Mouse (Mus musculus): ENCODE results near the gene Eif3l.
A peak's percentile ranks its signal among the peaks of the same experiment; 100 is the strongest.

The Eif3l gene

DNA sequence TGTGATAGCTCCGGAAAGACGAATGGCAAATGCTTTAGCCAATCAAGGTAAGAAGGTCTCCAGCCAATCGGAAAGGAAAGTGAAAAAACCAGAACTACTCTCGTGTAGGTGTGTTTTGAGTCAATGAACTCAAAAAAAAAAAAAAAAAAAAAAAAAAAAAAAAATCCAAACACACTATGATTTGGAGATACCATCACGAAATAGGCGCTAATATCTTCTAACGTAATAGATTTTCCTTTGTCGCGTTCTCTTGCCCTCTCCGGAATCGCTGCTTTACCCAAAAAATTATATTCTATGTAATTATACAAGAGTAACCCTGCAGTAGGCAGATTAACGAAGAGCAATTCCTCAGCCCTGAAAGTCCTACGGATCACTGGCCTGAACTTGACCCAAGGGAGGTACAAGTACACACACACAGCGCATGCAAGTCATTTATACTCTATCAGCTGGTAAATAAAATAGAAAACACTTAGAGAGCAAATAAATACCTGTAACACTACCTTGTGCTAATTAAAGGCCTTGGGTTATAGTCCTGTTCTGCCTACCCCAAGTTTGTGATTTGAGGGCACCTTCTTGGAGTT lies 11.7 kb upstream of the Eif3l start:
- no peak for DNase-seq (ENCODE audit: low read depth, low spot score)
- H3K27me3 ChIP-seq (ENCODE audit: control insufficient read depth, insufficient read depth, low read length, poor library complexity, severe bottlenecking): no peaks in the 10 kb centered on the region
- no peaks in the 10 kb centered on the region for H3K36me3 ChIP-seq (ENCODE audit: control insufficient read depth, insufficient read depth, low read length, poor library complexity, severe bottlenecking)

DNA sequence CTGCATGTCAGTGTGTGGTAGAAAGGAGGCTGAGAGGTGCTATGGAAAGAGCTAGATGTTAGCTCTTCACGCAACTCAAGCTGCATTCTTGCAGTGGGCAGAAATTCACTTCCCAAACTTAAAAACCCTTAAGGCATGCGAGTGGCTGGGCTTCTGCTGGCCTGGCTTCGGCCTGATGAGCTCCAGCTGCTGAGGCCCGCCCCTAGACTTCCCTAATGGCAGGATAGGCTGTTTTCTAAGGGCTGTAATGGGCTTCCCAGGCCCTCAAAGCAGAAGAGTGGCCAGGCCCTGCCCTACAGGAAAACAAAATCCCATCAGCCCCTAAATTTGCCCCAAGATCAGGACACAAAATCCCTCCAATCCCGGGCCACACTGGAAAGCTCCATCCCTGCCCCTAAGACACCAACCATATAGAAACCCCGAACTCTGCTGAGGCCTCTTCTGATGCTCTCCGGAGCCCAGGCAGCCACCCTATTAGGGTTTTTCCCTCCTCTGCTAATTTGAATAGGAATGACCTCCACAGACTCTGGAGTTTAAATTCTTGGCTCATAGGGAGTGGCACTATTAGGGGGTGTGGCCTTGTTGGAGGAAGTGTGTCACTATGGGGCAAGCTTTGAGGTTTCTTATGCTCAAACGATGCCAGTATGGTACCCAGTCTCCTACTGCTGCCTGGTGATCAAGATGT lies 9.8 kb upstream of the Eif3l start:
- DNase-seq (ENCODE audit: low read depth, low spot score): no peak
- H3K27me3 ChIP-seq (ENCODE audit: control insufficient read depth, insufficient read depth, low read length, poor library complexity, severe bottlenecking): no peaks in the 10 kb centered on the region
- no peaks in the 10 kb centered on the region for H3K36me3 ChIP-seq (ENCODE audit: control insufficient read depth, insufficient read depth, low read length, poor library complexity, severe bottlenecking)

- DNase-seq (ENCODE audit: low read depth, low spot score): no peak
- no peaks in the 10 kb centered on the region for H3K27me3 ChIP-seq (ENCODE audit: control insufficient read depth, insufficient read depth, low read length, poor library complexity, severe bottlenecking)
- no peaks in the 10 kb centered on the region for H3K36me3 ChIP-seq (ENCODE audit: control insufficient read depth, insufficient read depth, low read length, poor library complexity, severe bottlenecking)
Measured at GRCm38 (mm10) chr15:79066276-79066675, 8.7 kb upstream of the Eif3l start.

DNA sequence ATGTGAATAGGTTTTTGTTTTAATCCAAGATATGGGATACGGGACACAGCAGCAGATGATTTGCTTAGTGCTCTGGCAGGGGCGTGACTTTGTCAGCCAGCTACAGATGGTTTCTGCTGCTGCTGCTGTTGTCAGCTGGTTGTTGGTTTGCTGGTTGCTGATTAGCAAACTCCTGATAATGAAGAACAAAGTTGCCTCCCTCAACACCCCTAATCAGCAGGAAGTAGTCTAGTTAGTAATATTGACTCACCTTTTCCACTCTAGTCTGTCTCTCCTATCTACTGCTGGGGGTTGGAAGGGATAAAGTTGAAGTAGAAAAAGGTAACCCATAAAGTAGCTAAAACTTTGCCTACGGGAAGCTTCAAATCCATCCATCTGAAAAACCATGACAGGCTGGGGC lies 7.3 kb upstream of the Eif3l start:
- H3K27me3 ChIP-seq (ENCODE audit: control insufficient read depth, insufficient read depth, low read length, poor library complexity, severe bottlenecking): no peaks in the 10 kb centered on the region
- no peak for DNase-seq (ENCODE audit: low read depth, low spot score)
- H3K36me3 ChIP-seq (ENCODE audit: control insufficient read depth, insufficient read depth, low read length, poor library complexity, severe bottlenecking): no peaks in the 10 kb centered on the region

- no peaks in the 10 kb centered on the region for H3K27me3 ChIP-seq (ENCODE audit: control insufficient read depth, insufficient read depth, low read length, poor library complexity, severe bottlenecking)
- H3K36me3 ChIP-seq (ENCODE audit: control insufficient read depth, insufficient read depth, low read length, poor library complexity, severe bottlenecking): no peaks in the 10 kb centered on the region
- no peak for DNase-seq (ENCODE audit: low read depth, low spot score)
Measured at GRCm38 (mm10) chr15:79068416-79068815, 6.6 kb upstream of the Eif3l start.

DNA sequence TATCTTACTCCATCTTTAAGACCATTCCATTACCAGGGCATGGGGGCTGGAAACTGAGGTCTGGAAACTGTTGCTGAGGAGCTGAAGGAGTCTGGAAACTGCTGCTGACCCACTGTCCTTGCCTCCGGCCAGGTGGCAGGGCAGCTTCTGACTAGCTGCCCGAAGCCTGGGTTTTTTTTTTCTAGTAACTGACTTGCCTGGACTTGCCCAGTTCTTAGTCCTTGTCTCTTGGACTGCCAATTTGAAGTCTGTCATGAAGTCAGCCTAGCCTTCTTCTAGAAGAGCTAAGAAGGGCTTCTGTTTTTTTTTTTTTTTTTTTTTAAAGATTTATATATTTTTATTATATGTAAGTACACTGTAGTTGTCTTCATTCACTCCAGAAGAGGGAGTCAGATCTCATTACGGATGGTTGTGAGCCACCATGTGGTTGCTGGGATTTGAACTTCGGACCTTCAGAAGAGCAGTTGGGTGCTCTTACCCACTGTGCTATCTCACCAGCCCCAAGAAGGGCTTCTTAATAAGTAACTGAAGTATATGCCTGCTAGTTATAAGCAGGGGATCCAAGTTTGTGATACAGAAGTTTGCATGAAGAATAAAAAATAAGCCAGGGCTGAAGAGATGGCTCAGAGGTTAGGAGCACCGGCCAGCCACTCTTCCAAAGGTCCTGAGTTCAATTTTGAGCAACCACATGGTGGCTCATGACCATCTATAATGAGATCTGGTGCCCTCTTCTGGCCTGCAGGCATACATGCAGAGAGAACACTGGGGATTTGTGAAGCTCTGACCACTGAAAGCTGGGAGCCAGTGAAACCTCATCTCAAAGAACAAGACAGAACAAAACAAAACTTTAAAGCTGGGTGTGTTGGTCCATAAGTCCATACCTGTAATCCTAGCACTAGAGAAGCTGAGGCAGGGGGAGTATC lies 3.6 kb upstream of the Eif3l start:
- H3K27me3 ChIP-seq (ENCODE audit: control insufficient read depth, insufficient read depth, low read length, poor library complexity, severe bottlenecking): no peaks in the 10 kb centered on the region
- peak; percentile 60 for DNase-seq (ENCODE audit: low read depth, low spot score)
- no peaks in the 10 kb centered on the region for H3K36me3 ChIP-seq (ENCODE audit: control insufficient read depth, insufficient read depth, low read length, poor library complexity, severe bottlenecking)

DNA sequence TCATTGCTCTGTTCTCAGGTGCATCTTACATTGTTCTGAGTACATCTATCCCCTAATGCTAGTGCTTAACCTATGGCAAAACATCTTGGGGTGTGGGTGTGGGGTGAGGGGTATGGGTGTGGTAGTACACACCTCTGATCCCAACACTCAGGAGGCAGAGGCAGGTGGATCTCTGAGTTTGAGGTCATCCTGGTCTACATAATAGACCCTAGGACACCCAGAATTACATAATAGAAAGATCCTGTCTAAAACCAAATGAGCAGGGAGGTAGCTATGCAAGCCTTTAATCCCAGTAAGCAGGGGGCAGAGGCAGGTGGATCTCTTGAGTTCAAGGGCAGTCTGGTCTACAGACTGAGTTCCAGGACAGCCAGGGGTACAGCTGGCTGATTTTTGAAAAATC lies 1.2 kb upstream of the Eif3l start:
- DNase-seq (ENCODE audit: low read depth, low spot score): no peak
- H3K27me3 ChIP-seq (ENCODE audit: control insufficient read depth, insufficient read depth, low read length, poor library complexity, severe bottlenecking): no peaks in the 10 kb centered on the region
- peaks cover 3% of the 10 kb centered on the region; the same call in 1 of the 2 replicates for H3K36me3 ChIP-seq (ENCODE audit: control insufficient read depth, insufficient read depth, low read length, poor library complexity, severe bottlenecking)

GRCm38 (mm10) chr15:79074446-79074845 lies 533 bp upstream of the Eif3l start:
- Histone ChIP-seq H3K27me3 (ENCODE audit: control insufficient read depth, insufficient read depth, low read length, poor library complexity, severe bottlenecking) (no peaks in the 10 kb centered on the region), H3K36me3 (ENCODE audit: control insufficient read depth, insufficient read depth, low read length, poor library complexity, severe bottlenecking) (peaks cover 5% of the 10 kb centered on the region)
- no peak for DNase-seq (ENCODE audit: low read depth, low spot score)

GRCm38 (mm10) chr15:79075658-79076365 lies 833 bp downstream of the Eif3l start:
- no peaks in the 10 kb centered on the region for H3K27me3 ChIP-seq (ENCODE audit: control insufficient read depth, insufficient read depth, low read length, poor library complexity, severe bottlenecking)
- peaks cover 10% of the 10 kb centered on the region for H3K36me3 ChIP-seq (ENCODE audit: control insufficient read depth, insufficient read depth, low read length, poor library complexity, severe bottlenecking)
- DNase-seq (ENCODE audit: low read depth, low spot score): no peak

DNA sequence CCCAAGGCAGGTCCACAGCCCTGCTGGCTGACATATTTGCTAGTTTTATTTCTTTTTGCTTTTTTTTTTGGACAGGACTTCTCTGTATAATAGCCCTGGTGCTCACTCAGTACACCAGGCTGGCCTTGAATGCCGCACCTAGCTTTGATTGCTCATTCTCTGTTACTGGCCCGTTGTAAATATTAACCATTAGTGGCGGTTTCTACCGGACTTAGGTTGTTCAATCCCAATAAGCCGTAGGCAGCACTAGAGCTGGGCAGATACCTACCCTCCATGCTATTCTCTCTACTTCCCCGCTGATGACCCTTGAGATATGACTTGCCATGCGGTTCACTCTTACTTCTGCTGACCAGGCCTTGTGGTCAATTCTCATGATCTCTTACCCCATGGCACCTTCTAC lies 4.6 kb downstream of the Eif3l start:
- no peaks in the 10 kb centered on the region for H3K27me3 ChIP-seq (ENCODE audit: control insufficient read depth, insufficient read depth, low read length, poor library complexity, severe bottlenecking)
- DNase-seq (ENCODE audit: low read depth, low spot score): no peak
- H3K36me3 ChIP-seq (ENCODE audit: control insufficient read depth, insufficient read depth, low read length, poor library complexity, severe bottlenecking): peaks cover 23% of the 10 kb centered on the region

DNA sequence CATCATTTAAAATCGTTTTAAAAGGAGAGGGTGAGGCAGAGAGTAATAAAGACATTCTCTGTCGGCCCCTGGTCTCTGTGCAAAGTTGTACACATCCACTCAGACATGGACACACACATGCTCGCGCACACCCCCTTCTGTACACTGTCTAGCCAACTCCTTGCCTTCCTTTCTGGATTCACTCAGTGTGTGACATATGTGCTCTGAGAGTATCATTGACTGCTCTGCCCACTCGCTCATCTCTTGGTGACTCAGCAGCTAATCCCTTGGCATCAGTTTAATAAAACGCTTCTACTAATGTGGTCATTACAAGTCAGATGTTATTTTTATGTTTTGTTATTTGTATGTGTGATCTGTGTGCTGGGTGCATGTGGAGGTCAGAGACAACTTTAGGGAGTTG lies 17.3 kb downstream of the Eif3l start:
- peaks cover 2% of the 10 kb centered on the region; the same call in 1 of the 2 replicates for H3K27me3 ChIP-seq (ENCODE audit: control insufficient read depth, insufficient read depth, low read length, poor library complexity, severe bottlenecking)
- peaks cover 14% of the 10 kb centered on the region for H3K36me3 ChIP-seq (ENCODE audit: control insufficient read depth, insufficient read depth, low read length, poor library complexity, severe bottlenecking)
- DNase-seq (ENCODE audit: low read depth, low spot score): no peak

DNA sequence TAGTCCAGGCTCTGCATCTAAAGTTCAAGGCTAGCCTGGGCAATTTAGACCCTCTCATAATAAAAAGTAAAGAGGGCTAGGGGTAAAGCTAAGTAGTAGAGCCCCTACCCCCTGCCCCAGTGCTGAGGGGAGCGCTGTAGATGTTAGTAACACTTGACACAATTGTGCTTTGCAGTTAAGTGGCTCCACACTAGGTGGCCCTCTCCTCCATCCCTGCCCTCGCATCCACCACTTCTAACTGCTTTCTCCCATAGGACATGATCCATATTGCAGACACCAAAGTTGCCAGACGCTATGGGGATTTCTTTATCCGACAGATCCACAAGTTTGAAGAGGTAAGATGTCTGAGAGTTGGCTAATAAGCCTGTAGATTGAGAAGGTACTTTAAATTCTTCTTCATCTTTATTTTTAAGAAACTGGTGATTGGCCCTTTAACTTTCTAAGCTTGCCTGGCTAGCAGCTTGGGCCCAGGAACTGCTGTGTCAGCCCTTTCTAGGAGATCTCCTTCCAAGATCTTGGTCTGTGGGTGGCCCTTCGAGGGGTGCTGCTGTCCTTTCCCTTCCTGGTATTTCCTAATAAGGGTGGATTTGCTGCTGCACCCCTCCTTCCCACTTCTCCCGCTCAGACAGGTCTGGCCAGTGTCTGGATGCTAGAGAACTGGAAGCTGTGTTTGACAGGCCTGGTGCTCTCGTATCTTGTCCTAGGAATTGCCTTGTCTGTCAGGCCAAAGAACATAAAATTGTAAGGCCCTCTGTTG lies 18.3 kb downstream of the Eif3l start:
- H3K36me3 ChIP-seq (ENCODE audit: control insufficient read depth, insufficient read depth, low read length, poor library complexity, severe bottlenecking): peaks cover 14% of the 10 kb centered on the region

GRCm38 (mm10) chr15:79095483-79095882 lies 20.5 kb downstream of the Eif3l start:
- H3K27me3 ChIP-seq (ENCODE audit: control insufficient read depth, insufficient read depth, low read length, poor library complexity, severe bottlenecking): peaks cover 2% of the 10 kb centered on the region; the same call in 1 of the 2 replicates
- DNase-seq (ENCODE audit: low read depth, low spot score): no peak
- H3K36me3 ChIP-seq (ENCODE audit: control insufficient read depth, insufficient read depth, low read length, poor library complexity, severe bottlenecking): peaks cover 14% of the 10 kb centered on the region

More for the DNA sequence above, 18.3 kb downstream of the Eif3l start:
- H3K27me3 ChIP-seq (ENCODE audit: control insufficient read depth, insufficient read depth, low read length, poor library complexity, severe bottlenecking): peaks cover 2% of the 10 kb centered on the region; the same call in 1 of the 2 replicates
- DNase-seq (ENCODE audit: low read depth, low spot score): no peak

- no peak for DNase-seq (ENCODE audit: low read depth, low spot score)
- H3K27me3 ChIP-seq (ENCODE audit: control insufficient read depth, insufficient read depth, low read length, poor library complexity, severe bottlenecking): peaks cover 2% of the 10 kb centered on the region; the same call in 1 of the 2 replicates
- H3K36me3 ChIP-seq (ENCODE audit: control insufficient read depth, insufficient read depth, low read length, poor library complexity, severe bottlenecking): peaks cover 12% of the 10 kb centered on the region
Measured at GRCm38 (mm10) chr15:79096556-79096955, 21.6 kb downstream of the Eif3l start.

All from splenic B cell, adult 2 months (primary cell).